Mouse (Mus musculus) limb, embryonic 14.5 days (tissue): ENCODE measurements at regions not wholly inside any gene's neighbourhood (a gene's known extent, or its start where the extent isn't known, plus 50 kb on each side); places are given as distances from the start of the nearest gene placed in this dataset.

Experiments
- ATAC-seq: fragments of 200-750 bp; cut with Nextera tagmentation; 2 replicates; pipeline ENCODE4 v1.8.0; 2017; ENCODE audit warnings: low read depth, moderate number of reproducible peaks, moderate TSS enrichment; ENCODE audit not compliant: low FRiP score
- DNase-seq: peaks from one replicate; pipeline ENCODE4 v3.0.0-alpha.2; 2015; ENCODE audit warnings: low spot score
- H3K27ac ChIP-seq: fragments of 300-500 bp; sonication (generic); replicated peaks from 2 replicates; pipeline ENCODE4 v1.5.1; 2014; ENCODE audit warnings: low read depth, mild to moderate bottlenecking, low read length, moderate library complexity, mixed read lengths
- H3K27me3 ChIP-seq: fragments of 300-500 bp; sonication (generic); 2 replicates; pipeline ENCODE4 v1.6.1; 2014; ENCODE audit warnings: low read length, mixed read lengths; ENCODE audit not compliant: control insufficient read depth, insufficient read depth
- H3K36me3 ChIP-seq: fragments of 300-500 bp; sonication (generic); 2 replicates; pipeline ENCODE4 v1.6.1; 2014; ENCODE audit warnings: mild to moderate bottlenecking, low read length, moderate library complexity, mixed read lengths; ENCODE audit not compliant: control insufficient read depth, insufficient read depth
- H3K4me1 ChIP-seq: fragments of 300-500 bp; sonication (generic); 2 replicates; pipeline ENCODE4 v1.6.1; 2014; ENCODE audit warnings: antibody characterized with exemption, low read length, mixed read lengths; ENCODE audit not compliant: control insufficient read depth, insufficient read depth
- H3K4me2 ChIP-seq: fragments of 300-500 bp; sonication (generic); replicated peaks from 2 replicates; pipeline ENCODE4 v1.6.1; 2014; ENCODE audit warnings: low read depth, mild to moderate bottlenecking, low read length, moderate library complexity; ENCODE audit not compliant: severe bottlenecking
- H3K4me3 ChIP-seq: fragments of 300-500 bp; sonication (generic); replicated peaks from 2 replicates; pipeline ENCODE4 v1.5.1; 2014; ENCODE audit warnings: low read length
- H3K9ac ChIP-seq: fragments of 300-500 bp; sonication (generic); 2 replicates; pipeline ENCODE4 v1.6.1; 2014; ENCODE audit warnings: mild to moderate bottlenecking, low read depth, low read length, moderate library complexity; ENCODE audit not compliant: severe bottlenecking
- H3K9me3 ChIP-seq: fragments of 300-500 bp; sonication (generic); 2 replicates; pipeline ENCODE4 v1.6.1; 2016; ENCODE audit warnings: low read length; ENCODE audit not compliant: control insufficient read depth
- POLR2A ChIP-seq: fragments of 200-500 bp; IDR thresholded peaks from 2 replicates; pipeline ENCODE4 v1.8.0; 2012; ENCODE audit warnings: inconsistent platforms, mild to moderate bottlenecking, moderate library complexity, borderline replicate concordance; ENCODE audit not compliant: insufficient read depth, insufficient read length; ENCODE audit errors: extremely low read depth
- WGBS: fragments of 180-500 bp; shearing (Covaris S2); extraction: QIAGEN DNeasy Blood & Tissue Kit; methylation state at CpG from one replicate; pipeline ENCODE4 v1.1.7; 2014; 5-methylcytosine and 5-hydroxymethylcytosine counted together

DNA sequence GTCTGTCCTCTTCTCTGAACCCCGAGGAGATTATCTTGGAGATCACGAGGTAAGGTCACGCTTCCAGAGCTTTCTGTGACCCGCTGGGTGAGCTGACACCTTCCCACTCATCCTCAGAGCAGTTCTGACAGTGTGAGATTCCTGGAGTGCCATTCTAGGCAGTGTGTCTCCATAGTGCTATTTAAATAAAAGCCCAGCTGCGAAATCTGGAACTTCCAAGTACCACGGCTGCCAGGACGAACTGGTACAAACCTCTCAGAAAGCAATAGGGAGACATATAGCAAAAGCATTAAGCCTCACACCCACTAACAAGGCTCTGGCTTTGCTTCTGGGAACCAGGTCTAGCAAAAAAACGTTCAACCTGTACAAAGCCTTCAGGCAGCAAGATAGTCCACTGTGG is 261.4 kb upstream of the Cdyl start:
- H3K4me1 ChIP-seq = peaks cover 12% of the 10 kb centered on the region
- WGBS = 70% methylated on average over 8 of the region's 8 CpGs
- H3K9me3 ChIP-seq = no peaks in the 10 kb centered on the region
- no peak overlapping the region for H3K4me2 ChIP-seq
- no peak overlapping the region for H3K9ac ChIP-seq
- ATAC-seq (no peak), DNase-seq (no peak)
- H3K27ac ChIP-seq = no peak overlapping the region
- H3K36me3 ChIP-seq = no peaks in the 10 kb centered on the region
- TF ChIP-seq POLR2A = no peak
- H3K4me3 ChIP-seq = no peak overlapping the region
- no peaks in the 10 kb centered on the region for H3K27me3 ChIP-seq

DNA sequence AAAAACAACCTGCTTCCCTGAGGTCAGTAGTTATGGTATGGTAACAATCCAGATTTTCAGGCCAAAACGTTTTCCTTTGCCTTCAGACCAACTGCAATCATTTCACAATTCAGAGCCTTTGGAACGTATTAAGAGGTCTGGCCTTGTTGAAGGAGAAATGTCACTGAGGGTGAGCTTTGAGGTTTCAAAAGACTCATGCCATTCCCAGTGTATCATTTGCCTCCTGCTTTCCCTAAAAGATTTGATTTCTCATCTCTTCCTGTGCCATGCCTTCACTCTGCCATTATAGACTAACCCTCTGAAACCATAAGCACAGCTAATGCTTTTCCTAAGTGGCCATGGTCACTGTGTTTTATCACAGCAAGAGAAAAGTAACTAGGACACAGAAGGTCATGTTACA is 256.8 kb upstream of the Cdyl start:
- H3K36me3 ChIP-seq = no peaks in the 10 kb centered on the region
- TF ChIP-seq POLR2A = no peak
- ATAC-seq (no peak), DNase-seq (no peak)
- H3K9ac ChIP-seq = no peak overlapping the region
- no peak overlapping the region for H3K4me2 ChIP-seq
- H3K4me3 ChIP-seq = no peak overlapping the region
- no peaks in the 10 kb centered on the region for H3K9me3 ChIP-seq
- no peaks in the 10 kb centered on the region for H3K27me3 ChIP-seq
- no peaks in the 10 kb centered on the region for H3K4me1 ChIP-seq
- H3K27ac ChIP-seq = no peak overlapping the region
- 94% methylated on average over 2 of the region's 2 CpGs for WGBS

DNA sequence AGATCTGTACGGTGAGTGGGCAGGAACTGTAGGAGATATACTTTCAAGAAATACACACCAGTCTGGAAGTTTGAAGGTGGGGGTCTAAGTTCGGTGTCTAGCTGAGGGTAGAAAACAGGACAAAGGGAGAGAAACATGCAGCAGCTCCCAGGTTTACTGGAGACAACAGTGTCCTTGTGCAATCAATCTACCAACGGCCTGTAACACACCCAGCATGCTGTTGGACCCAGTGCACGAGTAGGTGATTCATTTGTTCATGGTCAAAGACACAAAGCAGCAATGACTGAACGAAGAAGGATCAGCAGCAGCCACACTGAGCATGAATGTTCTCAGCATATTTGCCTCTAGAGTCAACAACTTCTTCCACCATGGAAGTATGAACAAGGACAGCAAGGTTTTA is 255.2 kb upstream of the Cdyl start:
- H3K4me3 ChIP-seq = no peak overlapping the region
- no peak overlapping the region for H3K9ac ChIP-seq
- no peak for ATAC-seq
- H3K4me2 ChIP-seq = no peak overlapping the region
- 85% methylated on average over 5 of the region's 5 CpGs for WGBS
- no peak overlapping the region for H3K27ac ChIP-seq
- no peaks in the 10 kb centered on the region for H3K4me1 ChIP-seq
- H3K36me3 ChIP-seq = no peaks in the 10 kb centered on the region
- H3K9me3 ChIP-seq = no peaks in the 10 kb centered on the region
- H3K27me3 ChIP-seq = no peaks in the 10 kb centered on the region
- no peak for TF ChIP-seq POLR2A
- no peak for DNase-seq

DNA sequence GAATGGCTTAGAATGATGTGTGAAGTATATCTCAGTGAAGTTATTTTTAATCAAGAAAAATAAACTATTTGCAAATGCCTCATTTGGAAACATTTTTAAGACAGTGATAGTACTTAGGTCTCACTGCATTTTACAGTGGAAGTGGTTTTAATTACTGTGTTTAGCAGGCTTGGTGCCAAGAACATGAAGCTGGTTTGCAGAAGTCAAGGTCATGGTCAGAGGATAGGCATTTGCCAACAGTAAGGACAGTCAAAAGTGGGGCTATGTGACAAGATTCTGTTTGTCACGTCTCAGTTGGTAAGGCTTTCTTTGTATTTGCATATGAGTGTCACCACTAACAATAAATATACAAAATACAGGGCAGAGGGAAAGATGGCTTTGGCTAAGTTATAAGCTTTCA is 254.2 kb upstream of the Cdyl start:
- 88% methylated on average over 1 of the region's 1 CpGs for WGBS
- no peak for TF ChIP-seq POLR2A
- Histone ChIP-seq H3K27ac (no peak overlapping the region), H3K4me3 (no peak overlapping the region), H3K4me1 (no peaks in the 10 kb centered on the region), H3K9ac (no peak overlapping the region), H3K36me3 (no peaks in the 10 kb centered on the region), H3K27me3 (no peaks in the 10 kb centered on the region), H3K4me2 (no peak overlapping the region), H3K9me3 (no peaks in the 10 kb centered on the region)
- ATAC-seq (no peak), DNase-seq (no peak)

DNA sequence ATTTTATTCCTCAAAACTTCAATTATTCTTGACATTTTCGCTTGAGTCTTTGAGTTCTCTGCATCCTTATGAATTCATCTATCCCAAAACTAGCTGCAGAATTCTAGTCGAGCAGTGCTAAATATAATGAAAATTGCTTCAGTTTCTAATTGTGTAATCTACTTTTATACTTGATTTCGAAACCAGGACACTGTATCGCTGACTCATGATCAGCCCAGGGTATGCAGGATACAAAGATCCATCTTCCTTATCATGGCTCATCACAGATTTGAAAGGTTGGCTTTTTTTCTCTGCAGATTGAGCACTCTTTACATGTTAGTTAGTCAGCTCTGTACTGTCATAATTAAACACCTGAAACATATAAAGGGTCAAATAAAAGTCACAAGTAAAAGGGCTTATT is 242.1 kb upstream of the Cdyl start:
- no peak for TF ChIP-seq POLR2A

DNA sequence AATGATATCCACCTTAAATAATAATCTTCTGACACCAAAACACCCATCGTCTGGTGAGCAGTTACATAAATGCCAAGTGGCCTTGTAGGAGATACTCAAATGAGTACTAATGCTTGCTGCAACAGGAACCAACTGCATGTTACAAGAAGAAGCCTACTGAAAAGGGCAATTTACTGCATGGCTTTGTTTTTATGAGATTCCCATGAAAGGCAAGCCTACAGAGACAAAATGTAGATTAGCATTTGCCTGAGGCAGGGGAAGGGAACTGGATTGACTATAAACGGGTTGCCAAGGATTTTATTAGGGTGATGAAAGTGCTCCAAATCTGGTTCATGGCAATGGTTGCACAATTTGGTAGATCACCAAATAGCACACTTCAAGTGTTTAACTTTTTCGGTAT is 239.6 kb upstream of the Cdyl start:
- Histone ChIP-seq H3K27ac (no peak overlapping the region), H3K4me2 (no peak overlapping the region), H3K27me3 (no peaks in the 10 kb centered on the region), H3K4me3 (no peak overlapping the region), H3K36me3 (no peaks in the 10 kb centered on the region), H3K4me1 (no peaks in the 10 kb centered on the region), H3K9ac (no peak overlapping the region), H3K9me3 (no peaks in the 10 kb centered on the region)
- TF ChIP-seq POLR2A = no peak
- ATAC-seq (no peak), DNase-seq (peak; percentile 47)
- WGBS = 36% methylated on average over 3 of the region's 3 CpGs

More for the DNA sequence above, 242.1 kb upstream of the Cdyl start:
- ATAC-seq (no peak), DNase-seq (no peak)
- Histone ChIP-seq H3K9me3 (no peaks in the 10 kb centered on the region), H3K27ac (no peak overlapping the region), H3K4me1 (no peaks in the 10 kb centered on the region), H3K9ac (no peak overlapping the region), H3K27me3 (no peaks in the 10 kb centered on the region), H3K36me3 (no peaks in the 10 kb centered on the region), H3K4me2 (no peak overlapping the region), H3K4me3 (no peak overlapping the region)
- WGBS = 87% methylated on average over 4 of the region's 4 CpGs
